Mouse (Mus musculus) macrophage (primary cell): ENCODE results near the gene Ppib. TPM values are rescaled to one million over a fixed set of nuclear protein-coding genes. Genes with fewer than 3 reads are reported as not detected.

ENCODE experiments used
- polyA plus RNA-seq: library from polyadenylated mRNA; stranded (reverse); fragments of 250-400 nt; gene quantifications from 3 replicates; pipeline ENCODE4 v1.2.4, GENCODE M21; 2018; ENCODE audit warnings: inconsistent platforms

Ppib gene
- polyA plus RNA-seq, 1 experiment from 2014 or later: 289 TPM

Other genes starting within 250 kb of the Ppib start
- gene Zfp609, start 232.7 kb upstream of the Ppib start, polyA plus RNA-seq: 4.6 to 7.8 TPM (median 6.3 TPM) in 3 replicates
- gene Pclaf, start 170.0 kb upstream of the Ppib start, polyA plus RNA-seq: 0.56 to 25.5 TPM (median 11.5 TPM) in 3 replicates
- gene Trip4, start 151.4 kb upstream of the Ppib start, polyA plus RNA-seq: 19.6 to 23.6 TPM (median 21.8 TPM) in 3 replicates
- 9.3 to 10.5 TPM (median 9.7 TPM) in 3 replicates for gene Csnk1g1, start 151.3 kb upstream of the Ppib start, polyA plus RNA-seq
- gene Snx22, start 9.5 kb downstream of the Ppib start, polyA plus RNA-seq: 0.29 to 1.3 TPM (median 0.46 TPM) in 3 replicates
- 126 to 191 TPM (median 168 TPM) in 3 replicates for gene Snx1, start 66.4 kb downstream of the Ppib start, polyA plus RNA-seq
- gene Ciao2a, start 66.4 kb downstream of the Ppib start, polyA plus RNA-seq: 103 to 211 TPM (median 123 TPM) in 3 replicates
- 0.07 TPM in 1 of 3 replicates, not detected in the others for gene Dapk2, start 98.0 kb downstream of the Ppib start, polyA plus RNA-seq